Mouse (Mus musculus): ENCODE results near the gene Selenbp2. TPM values are rescaled to one million over a fixed set of nuclear protein-coding genes. Genes with fewer than 3 reads are reported as not detected.
"Not testable (repeated sequence)": the region's sequence is repeated elsewhere in the genome, so short reads cannot be mapped to it uniquely, and the experiment has no call there.

The Selenbp2 gene
- polyA plus RNA-seq, 1 experiment: not detected

DNA sequence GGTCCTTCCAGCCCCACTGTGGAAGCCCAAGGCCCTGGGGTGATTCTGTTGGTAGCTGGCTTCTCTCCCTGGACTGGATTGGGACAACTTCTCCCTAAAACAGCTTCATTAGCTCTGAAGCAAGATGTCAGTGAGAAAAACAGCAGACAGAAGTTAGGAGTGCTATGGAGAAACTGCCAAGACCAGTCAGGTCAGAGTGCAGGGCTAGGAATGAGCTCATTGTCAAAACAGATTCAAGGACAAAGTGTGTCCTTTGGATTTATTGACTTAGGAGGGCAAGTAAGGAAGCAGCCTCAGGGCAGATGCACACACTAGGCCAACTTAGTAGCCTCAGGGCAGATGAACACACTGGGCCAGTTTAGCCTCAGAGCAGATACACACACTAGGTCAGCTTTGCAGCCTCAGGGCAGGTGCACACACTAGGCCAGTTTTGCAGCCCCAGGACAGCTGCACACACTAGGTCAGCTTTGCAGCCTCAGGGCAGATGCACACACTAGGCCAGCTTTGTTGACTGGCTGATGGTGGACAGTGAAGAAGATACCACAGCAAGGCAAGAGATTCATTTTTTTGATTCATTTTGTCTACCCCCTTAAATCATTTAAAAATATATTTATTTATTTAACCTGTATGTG is 2.6 kb upstream of the Selenbp2 start:
- Histone ChIP-seq H3K27me3 (ENCODE audit: control insufficient read depth, insufficient read depth, low read length) (no peaks in the 10 kb centered on the region), H3K4me1 (ENCODE audit: control insufficient read depth, insufficient read depth, low read length) (peaks cover 2% of the 10 kb centered on the region), H3K4me3 (ENCODE audit: control insufficient read depth, low read depth, low read length) (no peak overlapping the region), H3K27ac (ENCODE audit: control insufficient read depth, insufficient read depth, low read depth, low read length) (no peak overlapping the region), H3K36me3 (ENCODE audit: control insufficient read depth, insufficient read depth, low read length) (no peaks in the 10 kb centered on the region)
- TF ChIP-seq POLR2A (IDR thresholded peaks at IDR 0.05; ENCODE audit: control insufficient read depth, low read depth, low read length) (no peak), CTCF (IDR thresholded peaks at IDR 0.05; ENCODE audit: control insufficient read depth, insufficient read depth, insufficient replicate concordance, low read depth, low read length) (no peak)

DNA sequence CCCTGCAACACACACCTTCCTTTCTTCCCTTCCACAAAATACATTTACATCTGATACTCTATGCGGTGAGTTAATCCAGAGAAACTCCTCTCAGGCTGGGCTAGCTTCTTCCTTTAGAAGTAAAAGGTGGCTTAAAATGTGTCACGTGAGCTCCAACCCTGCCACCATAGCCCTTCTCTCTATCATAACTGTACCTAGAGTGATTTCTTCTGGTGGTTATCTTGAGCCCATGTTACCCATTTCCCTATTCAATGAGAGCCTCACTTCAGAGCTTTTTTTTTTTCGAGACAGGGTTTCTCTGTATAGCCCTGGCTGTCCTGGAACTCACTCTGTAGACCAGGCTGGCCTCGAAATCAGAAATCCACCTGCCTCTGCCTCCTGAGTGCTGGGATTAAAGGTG is 1.7 kb upstream of the Selenbp2 start:
- H3K27me3 ChIP-seq (ENCODE audit: control insufficient read depth, insufficient read depth, low read length); H3K4me1 ChIP-seq (ENCODE audit: control insufficient read depth, insufficient read depth, low read length); H3K4me3 ChIP-seq (ENCODE audit: control insufficient read depth, low read depth, low read length); H3K27ac ChIP-seq (ENCODE audit: control insufficient read depth, insufficient read depth, low read depth, low read length); H3K36me3 ChIP-seq (ENCODE audit: control insufficient read depth, insufficient read depth, low read length): not testable (repeated sequence)

GRCm38 (mm10) chr3:94693874-94694273 is 518 bp downstream of the Selenbp2 start:
- H3K36me3 ChIP-seq (ENCODE audit: control insufficient read depth, insufficient read depth, low read length); H3K4me3 ChIP-seq (ENCODE audit: control insufficient read depth, low read depth, low read length); H3K27ac ChIP-seq (ENCODE audit: control insufficient read depth, insufficient read depth, low read depth, low read length); H3K4me1 ChIP-seq (ENCODE audit: control insufficient read depth, insufficient read depth, low read length); H3K27me3 ChIP-seq (ENCODE audit: control insufficient read depth, insufficient read depth, low read length): not testable (repeated sequence)

DNA sequence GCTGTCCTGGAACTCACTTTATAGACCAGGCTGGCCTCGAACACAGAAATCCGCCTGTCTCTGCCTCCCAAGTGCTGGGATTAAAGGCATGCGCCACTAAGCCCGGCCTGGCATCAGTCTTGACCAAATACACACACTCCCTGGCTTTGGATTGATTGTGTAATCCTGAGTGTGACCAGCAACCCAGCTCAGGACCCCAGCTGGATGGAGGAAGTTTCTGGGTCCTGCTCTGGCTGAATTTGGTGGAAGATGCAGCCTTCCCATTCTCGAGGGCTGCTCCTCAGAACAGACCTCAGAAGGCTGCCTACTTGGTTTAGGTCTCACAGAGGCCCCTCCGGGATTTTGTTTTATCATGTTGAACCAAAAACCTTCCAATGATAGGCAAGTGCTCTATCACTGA is 2.2 kb downstream of the Selenbp2 start:
- H3K4me3 ChIP-seq (ENCODE audit: control insufficient read depth, low read depth, low read length); H3K4me1 ChIP-seq (ENCODE audit: control insufficient read depth, insufficient read depth, low read length); H3K36me3 ChIP-seq (ENCODE audit: control insufficient read depth, insufficient read depth, low read length); H3K27ac ChIP-seq (ENCODE audit: control insufficient read depth, insufficient read depth, low read depth, low read length); H3K27me3 ChIP-seq (ENCODE audit: control insufficient read depth, insufficient read depth, low read length): not testable (repeated sequence)

DNA sequence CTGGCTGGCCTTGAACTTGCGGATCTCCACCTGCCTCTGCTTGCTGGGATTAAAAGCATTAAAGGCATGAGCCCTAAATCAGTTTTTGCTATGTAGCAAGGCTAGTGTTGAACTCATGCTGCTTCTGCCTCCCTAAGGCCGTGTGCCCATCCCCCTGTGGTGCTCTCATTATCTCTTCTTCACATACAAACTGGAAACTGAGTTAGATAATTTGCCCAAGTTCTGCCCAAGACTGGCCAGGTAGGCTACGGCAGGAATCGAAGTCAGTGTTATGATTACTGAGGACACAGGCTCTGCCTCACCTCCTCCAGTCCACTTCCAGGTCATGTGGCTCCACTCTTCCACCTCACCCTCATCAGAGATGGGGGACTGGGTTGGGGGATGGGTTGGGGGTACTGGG is 2.9 kb downstream of the Selenbp2 start:
- H3K36me3 ChIP-seq (ENCODE audit: control insufficient read depth, insufficient read depth, low read length); H3K4me1 ChIP-seq (ENCODE audit: control insufficient read depth, insufficient read depth, low read length); H3K27me3 ChIP-seq (ENCODE audit: control insufficient read depth, insufficient read depth, low read length); H3K4me3 ChIP-seq (ENCODE audit: control insufficient read depth, low read depth, low read length); H3K27ac ChIP-seq (ENCODE audit: control insufficient read depth, insufficient read depth, low read depth, low read length): not testable (repeated sequence)

DNA sequence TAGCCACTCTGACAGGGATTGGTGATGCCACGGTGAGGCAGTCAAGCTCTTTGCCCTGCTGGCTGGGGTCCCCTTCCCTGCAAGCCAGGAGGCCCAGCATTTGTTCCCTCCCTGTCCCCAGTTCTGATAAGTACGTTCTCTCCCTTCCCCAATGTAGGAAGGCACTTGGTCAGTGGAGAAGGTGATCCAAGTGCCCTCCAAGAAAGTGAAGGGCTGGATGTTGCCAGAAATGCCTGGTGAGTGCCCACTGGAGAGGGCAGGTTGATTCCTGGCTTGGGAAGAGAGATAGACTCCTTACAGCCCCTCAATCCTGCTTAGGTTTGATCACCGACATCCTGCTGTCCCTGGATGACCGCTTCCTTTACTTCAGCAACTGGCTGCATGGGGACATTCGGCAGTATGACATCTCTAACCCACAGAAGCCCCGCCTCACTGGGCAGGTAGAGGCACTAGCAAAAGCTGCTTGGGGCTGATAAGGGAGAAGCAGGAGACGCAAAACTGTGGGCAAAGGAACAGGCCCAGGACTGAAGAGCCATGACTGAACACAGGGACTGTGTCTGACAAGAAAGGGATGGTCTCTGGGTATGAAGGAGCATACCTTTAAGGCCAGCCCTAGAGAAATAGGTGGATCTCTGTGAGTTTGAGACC is 8.9 kb downstream of the Selenbp2 start:
- not testable (repeated sequence) for H3K27me3 ChIP-seq (ENCODE audit: control insufficient read depth, insufficient read depth, low read length)

GRCm38 (mm10) chr3:94702856-94703255 is 9.5 kb downstream of the Selenbp2 start:
- Histone ChIP-seq H3K36me3 (ENCODE audit: control insufficient read depth, insufficient read depth, low read length) (no peaks in the 10 kb centered on the region), H3K27ac (ENCODE audit: control insufficient read depth, insufficient read depth, low read depth, low read length) (no peak overlapping the region), H3K4me1 (ENCODE audit: control insufficient read depth, insufficient read depth, low read length) (no peaks in the 10 kb centered on the region), H3K27me3 (ENCODE audit: control insufficient read depth, insufficient read depth, low read length) (no peaks in the 10 kb centered on the region), H3K4me3 (ENCODE audit: control insufficient read depth, low read depth, low read length) (no peak overlapping the region)
- TF ChIP-seq POLR2A (IDR thresholded peaks at IDR 0.05; ENCODE audit: control insufficient read depth, low read depth, low read length): no peak
- no peak for TF ChIP-seq CTCF (IDR thresholded peaks at IDR 0.05; ENCODE audit: control insufficient read depth, insufficient read depth, insufficient replicate concordance, low read depth, low read length)

More for the DNA sequence above, 8.9 kb downstream of the Selenbp2 start:
- H3K36me3 ChIP-seq (ENCODE audit: control insufficient read depth, insufficient read depth, low read length); H3K4me3 ChIP-seq (ENCODE audit: control insufficient read depth, low read depth, low read length); H3K4me1 ChIP-seq (ENCODE audit: control insufficient read depth, insufficient read depth, low read length); H3K27ac ChIP-seq (ENCODE audit: control insufficient read depth, insufficient read depth, low read depth, low read length): not testable (repeated sequence)

- 0 out of 2 replicates have a peak, but pooled peaks have one; percentile 36 for TF ChIP-seq CTCF (IDR thresholded peaks at IDR 0.05; ENCODE audit: control insufficient read depth, insufficient read depth, insufficient replicate concordance, low read depth, low read length)
- H3K27ac ChIP-seq (ENCODE audit: control insufficient read depth, insufficient read depth, low read depth, low read length); H3K36me3 ChIP-seq (ENCODE audit: control insufficient read depth, insufficient read depth, low read length); H3K4me3 ChIP-seq (ENCODE audit: control insufficient read depth, low read depth, low read length); H3K4me1 ChIP-seq (ENCODE audit: control insufficient read depth, insufficient read depth, low read length); H3K27me3 ChIP-seq (ENCODE audit: control insufficient read depth, insufficient read depth, low read length): not testable (repeated sequence)
Observed at GRCm38 (mm10) chr3:94703364-94703763, 10.0 kb downstream of the Selenbp2 start.

DNA sequence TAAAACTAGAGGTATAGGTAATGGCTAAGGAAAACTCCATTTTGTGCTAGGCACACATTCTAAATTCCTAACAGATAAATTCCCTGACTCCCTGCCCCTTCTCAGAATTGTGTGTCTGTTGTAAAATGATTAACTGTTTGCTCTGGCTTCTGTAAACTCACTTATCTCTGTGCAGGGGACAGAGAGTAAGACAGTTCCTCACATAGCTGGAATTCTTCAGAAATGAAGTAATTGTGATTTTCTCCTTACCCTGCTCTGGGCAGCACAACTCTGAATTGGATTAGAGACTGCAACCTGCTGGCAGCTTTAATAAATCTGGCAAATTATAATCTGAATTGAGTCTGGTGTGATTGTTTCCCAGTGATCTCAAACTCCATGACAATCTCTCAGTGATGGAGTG is 17.2 kb downstream of the Selenbp2 start:
- not testable (repeated sequence) for H3K4me3 ChIP-seq (ENCODE audit: control insufficient read depth, low read depth, low read length)

DNA sequence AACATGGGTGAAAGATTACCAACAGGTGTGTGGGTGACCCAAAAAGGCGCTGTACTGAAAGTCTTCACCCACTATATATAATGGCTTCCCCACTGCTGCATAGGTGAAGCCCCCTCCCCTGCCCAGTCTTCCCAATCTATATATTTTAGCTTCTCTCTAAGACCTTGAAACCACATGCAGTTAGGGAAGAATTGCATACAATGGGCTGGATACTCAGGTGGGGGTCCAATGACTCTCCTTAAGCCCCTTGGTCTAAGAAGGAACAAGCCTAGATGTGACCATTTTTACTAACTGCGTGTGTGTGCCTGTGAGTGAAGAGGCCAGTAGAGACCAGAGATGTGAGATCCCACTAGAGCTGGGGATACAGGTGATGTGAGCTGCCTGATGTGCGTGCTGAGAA is 20.1 kb downstream of the Selenbp2 start:
- H3K27ac ChIP-seq (ENCODE audit: control insufficient read depth, insufficient read depth, low read depth, low read length); H3K27me3 ChIP-seq (ENCODE audit: control insufficient read depth, insufficient read depth, low read length); H3K36me3 ChIP-seq (ENCODE audit: control insufficient read depth, insufficient read depth, low read length); H3K4me1 ChIP-seq (ENCODE audit: control insufficient read depth, insufficient read depth, low read length); H3K4me3 ChIP-seq (ENCODE audit: control insufficient read depth, low read depth, low read length): not testable (repeated sequence)

More for the DNA sequence above, 17.2 kb downstream of the Selenbp2 start:
- not testable (repeated sequence) for H3K27me3 ChIP-seq (ENCODE audit: control insufficient read depth, insufficient read depth, low read length); H3K27ac ChIP-seq (ENCODE audit: control insufficient read depth, insufficient read depth, low read depth, low read length); H3K4me1 ChIP-seq (ENCODE audit: control insufficient read depth, insufficient read depth, low read length); H3K36me3 ChIP-seq (ENCODE audit: control insufficient read depth, insufficient read depth, low read length)

- not testable (repeated sequence) for H3K27ac ChIP-seq (ENCODE audit: control insufficient read depth, insufficient read depth, low read depth, low read length); H3K4me1 ChIP-seq (ENCODE audit: control insufficient read depth, insufficient read depth, low read length); H3K36me3 ChIP-seq (ENCODE audit: control insufficient read depth, insufficient read depth, low read length); H3K4me3 ChIP-seq (ENCODE audit: control insufficient read depth, low read depth, low read length); H3K27me3 ChIP-seq (ENCODE audit: control insufficient read depth, insufficient read depth, low read length)
Observed at GRCm38 (mm10) chr3:94718253-94718652, 24.9 kb downstream of the Selenbp2 start.

Data from testis, adult 2 months (tissue).